Mouse (Mus musculus): ENCODE data around the gene Bglap.

DNA sequence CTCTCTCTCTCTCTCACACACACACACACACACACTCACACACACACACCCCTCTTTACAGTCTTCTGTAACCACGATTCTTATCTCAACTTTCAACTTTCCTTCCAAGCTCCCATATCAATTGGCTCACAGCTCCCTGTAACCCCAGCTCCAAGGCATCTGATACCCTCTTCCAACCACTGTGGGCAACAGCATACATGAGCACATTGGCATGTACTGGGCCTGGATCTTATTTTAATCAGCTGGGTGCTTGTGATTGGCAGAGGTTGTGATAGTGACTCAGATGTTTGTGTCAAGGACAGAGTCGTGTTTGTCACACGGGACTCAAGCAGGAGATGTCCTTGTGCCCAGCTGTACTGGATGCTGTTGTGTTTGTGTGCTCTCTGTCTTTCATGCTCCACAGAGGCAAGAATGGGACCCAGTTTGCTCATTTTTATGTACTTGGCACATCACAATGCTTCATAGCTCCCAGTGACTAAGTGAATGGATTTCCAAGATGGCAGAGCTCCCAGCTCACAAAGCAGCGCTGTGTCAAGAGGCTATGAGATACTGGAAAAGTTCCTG, 43.2 kb upstream of the Bglap start:
- no peak for TF ChIP-seq CTCF (IDR thresholded peaks at IDR 0.05; ENCODE audit: extremely low read depth, insufficient read depth, insufficient read length, insufficient replicate concordance)
- TF ChIP-seq POLR2A (IDR thresholded peaks at IDR 0.05; ENCODE audit: low read depth, low read length), result no peak
